Mouse (Mus musculus) frontal cortex, adult (tissue): ENCODE measurements around the gene Actn4.

Experiments used
- ATAC-seq: cut with Nextera tagmentation; 2 replicates; pipeline ENCODE4 v1.9.2; 2017; ENCODE audit warnings: mild to moderate bottlenecking, moderate library complexity, mixed read lengths; ENCODE audit not compliant: low TSS enrichment

Gene Actn4

DNA sequence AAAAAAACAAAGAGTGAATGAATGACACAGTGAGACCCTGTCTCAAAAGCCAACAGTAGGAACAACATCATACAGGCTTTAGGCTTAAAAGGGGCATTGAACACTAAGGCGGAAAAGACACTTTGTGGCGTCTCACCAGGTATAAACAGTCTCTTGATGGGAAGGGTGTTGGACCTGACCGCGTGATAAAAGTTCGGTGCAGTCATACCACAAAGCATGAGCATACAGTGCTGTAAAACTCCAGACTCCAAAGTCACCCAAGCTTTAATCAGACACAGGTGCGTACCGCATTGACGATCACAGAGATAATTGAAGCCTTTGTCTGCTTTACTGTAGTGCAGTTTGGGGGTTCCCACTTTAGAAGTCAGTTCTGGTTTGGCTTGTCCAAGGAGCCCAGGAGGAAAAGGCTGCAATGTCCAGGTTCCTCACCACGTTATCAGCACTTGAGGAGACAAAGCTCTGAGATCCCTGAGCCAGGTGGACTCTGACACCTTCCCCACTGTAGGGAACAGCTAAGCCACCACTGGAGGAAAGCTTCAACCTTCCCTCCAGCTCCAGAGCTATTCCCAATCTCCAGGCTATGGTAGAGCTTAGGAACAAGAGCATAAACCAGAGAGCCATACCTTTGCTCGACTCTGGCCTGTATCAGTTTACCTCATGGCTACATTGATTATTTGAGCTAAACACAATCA is 11.6 kb downstream of the Actn4 start:
- no peak for ATAC-seq

- no peak for ATAC-seq
Measured at GRCm38 (mm10) chr7:28949298-28949697, 12.8 kb downstream of the Actn4 start.

DNA sequence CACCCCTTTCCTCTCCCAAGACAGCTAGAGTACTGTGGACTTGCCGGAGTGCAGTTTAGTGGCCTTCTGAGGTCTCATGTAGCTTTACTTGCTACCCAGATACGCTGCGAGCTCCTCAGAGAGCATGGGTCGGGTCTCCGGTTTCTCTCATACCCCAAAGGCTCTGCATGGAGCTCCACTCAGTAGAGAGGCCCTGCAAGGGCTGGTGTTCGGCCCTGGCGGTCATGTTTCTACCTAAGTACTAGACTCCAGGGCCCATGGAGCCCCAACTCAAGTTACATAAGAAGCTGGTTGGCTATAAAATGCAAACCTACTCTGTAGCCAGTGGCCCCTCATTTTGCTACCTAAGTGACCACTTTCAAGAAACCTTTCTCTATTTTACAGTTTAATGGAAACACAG is 13.4 kb downstream of the Actn4 start:
- ATAC-seq, result no peak

- no peak for ATAC-seq
Measured at GRCm38 (mm10) chr7:28946271-28946610, 15.9 kb downstream of the Actn4 start.

GRCm38 (mm10) chr7:28945416-28946270 is 16.5 kb downstream of the Actn4 start:
- no peak for ATAC-seq

DNA sequence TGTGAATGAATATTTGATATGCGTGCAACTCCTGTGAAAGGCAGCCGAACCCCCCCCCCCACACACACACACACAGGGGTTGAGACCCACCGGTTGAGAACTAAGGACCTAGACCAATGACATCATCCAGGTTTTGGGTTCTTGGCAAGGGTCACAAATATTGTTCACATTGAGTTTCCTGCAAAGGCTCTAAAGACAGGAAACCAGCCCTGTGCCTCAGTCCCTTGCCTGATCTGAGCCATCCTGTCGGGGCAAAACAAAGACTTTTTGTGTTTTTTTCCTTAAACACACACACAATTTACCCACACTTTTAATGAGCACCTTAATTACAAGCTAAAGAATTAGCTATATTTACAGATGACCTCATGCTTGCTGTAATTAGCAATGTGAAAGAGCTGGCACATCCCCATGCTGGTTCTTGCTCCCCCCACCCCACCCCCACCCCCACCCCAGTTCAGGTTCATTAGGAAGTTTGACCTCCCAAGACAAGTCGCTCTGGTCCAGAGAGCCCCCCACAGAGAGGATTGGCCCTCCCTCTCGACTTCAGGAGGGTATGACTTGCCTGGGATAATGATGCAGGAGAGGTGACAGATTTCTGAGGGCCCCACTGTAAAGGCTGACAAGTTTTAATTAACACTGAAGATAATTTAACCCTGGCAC is 17.3 kb downstream of the Actn4 start:
- no peak for ATAC-seq

GRCm38 (mm10) chr7:28943451-28944180 is 18.5 kb downstream of the Actn4 start:
- peak; percentile 57; the same call in 1 of the 2 replicates for ATAC-seq

DNA sequence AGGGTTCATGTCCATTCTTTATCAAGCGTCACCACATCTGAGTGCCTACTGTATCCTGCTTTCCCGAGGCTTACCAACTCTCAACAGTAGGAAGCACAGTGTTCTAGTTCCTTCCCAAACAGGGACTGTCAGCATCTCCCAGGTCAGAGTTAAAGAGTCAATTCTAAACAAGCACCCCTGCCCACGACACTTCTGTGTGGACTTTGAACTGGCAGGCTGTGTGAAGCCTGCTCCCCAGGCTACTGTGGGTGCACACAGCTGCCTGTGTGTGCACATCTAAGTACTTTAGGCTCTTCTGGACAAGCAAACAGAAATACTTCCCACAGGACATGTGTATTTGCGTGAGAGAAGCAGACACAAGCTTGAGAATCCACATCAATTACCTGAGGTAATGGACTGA is 20.6 kb downstream of the Actn4 start:
- no peak for ATAC-seq

DNA sequence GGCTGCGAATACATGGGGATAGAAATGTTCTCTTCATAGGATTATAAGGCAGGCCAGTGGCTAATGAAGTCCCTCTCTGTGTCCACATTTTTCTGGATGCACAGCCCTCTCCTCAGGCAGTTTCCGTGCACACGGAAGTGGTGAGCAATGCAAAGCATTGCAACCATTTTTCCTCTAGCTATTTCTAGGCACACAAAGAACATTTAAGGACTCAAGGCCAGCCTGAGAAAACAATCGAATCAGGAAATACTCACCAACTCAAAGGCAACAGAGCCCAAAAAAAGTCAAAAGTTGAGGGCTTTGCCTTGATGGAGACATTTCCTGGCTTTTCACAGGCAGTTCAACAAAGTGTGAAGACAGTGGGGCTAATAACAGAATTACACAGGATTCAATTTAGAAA is 21.0 kb downstream of the Actn4 start:
- ATAC-seq, result no peak

- ATAC-seq, result 0 out of 2 replicates have a peak, but pooled peaks have one; percentile 25
Measured at GRCm38 (mm10) chr7:28939418-28940183, 22.5 kb downstream of the Actn4 start.

GRCm38 (mm10) chr7:28938654-28939053 is 23.5 kb downstream of the Actn4 start:
- 0 out of 2 replicates have a peak, but pooled peaks have one; percentile 17 for ATAC-seq

DNA sequence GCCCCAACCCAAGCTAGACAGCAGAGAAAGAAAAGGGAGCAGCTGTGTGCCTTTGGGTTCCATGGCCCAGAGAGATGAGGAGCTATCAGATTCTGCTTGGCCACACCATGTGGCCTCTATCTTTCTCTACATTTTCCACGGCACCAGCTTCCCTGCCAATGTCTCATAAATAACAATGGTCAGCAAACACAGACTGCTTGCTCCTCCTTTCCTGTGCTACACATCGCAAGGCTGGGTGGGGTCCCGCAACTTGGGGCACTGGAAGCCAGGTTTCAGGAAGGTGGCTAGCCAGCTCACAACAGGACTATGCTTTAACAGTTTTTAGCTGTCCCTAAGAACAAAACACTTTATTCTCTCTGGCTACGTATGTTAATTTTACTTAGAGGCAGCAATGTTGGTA is 25.4 kb downstream of the Actn4 start:
- ATAC-seq, result no peak

DNA sequence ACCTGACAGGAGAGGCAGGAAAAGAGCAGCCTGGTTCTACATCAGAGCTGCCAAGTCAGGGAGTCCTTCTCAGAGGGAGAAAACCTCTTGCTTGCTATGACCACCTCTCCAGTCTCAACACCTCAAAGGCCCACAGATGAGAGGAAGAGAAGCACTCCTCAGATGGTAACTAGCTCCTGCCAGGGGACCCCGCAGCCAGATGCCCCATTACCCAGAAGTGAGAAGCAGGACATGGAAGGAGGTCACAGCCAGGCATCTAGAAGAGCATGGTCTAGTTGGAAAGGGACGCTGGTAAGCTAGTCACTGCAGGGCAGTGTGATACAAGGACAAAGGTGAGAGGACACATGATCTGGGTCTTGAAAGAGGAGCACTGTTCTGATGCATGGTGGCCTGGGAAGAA is 28.3 kb downstream of the Actn4 start:
- no peak for ATAC-seq

- no peak for ATAC-seq
Measured at GRCm38 (mm10) chr7:28932421-28933041, 29.6 kb downstream of the Actn4 start.

- ATAC-seq, result no peak
Measured at GRCm38 (mm10) chr7:28931695-28932039, 30.5 kb downstream of the Actn4 start.

GRCm38 (mm10) chr7:28931032-28931694 is 31.0 kb downstream of the Actn4 start:
- ATAC-seq, result peak; percentile 50; the same call in 1 of the 2 replicates

GRCm38 (mm10) chr7:28930320-28931031 is 31.7 kb downstream of the Actn4 start:
- ATAC-seq, result peak; percentile 44; the same call in 1 of the 2 replicates

GRCm38 (mm10) chr7:28929381-28929780 is 32.8 kb downstream of the Actn4 start:
- ATAC-seq, result no peak

DNA sequence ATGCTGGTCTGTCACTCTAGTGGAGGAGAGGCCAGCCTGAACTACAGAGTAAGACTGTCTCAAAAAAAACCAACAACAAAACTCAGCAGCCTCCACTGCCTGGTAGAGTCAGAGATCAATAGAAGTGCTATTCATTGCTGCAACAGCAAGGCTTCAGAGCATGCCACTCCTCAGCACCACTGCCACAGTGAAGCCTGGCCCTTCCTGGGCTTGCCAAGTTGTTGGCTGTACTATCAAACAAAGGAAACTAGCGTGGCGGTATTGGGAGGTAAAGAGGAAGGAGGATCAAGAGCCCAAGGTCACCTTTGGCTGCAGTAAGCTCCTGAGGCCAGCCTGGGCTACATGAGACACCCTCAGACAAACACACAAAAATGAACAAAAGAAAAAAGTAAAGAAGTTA is 36.0 kb downstream of the Actn4 start:
- ATAC-seq, result no peak

GRCm38 (mm10) chr7:28925317-28925716 is 36.8 kb downstream of the Actn4 start:
- no peak for ATAC-seq
